Mouse (Mus musculus) liver, postnatal 0 days (tissue): Measurements from ENCODE around the gene 4931409K22Rik.

Experiments used
- CTCF ChIP-seq: sonication (generic); IDR thresholded peaks from 2 replicates; pipeline ENCODE4 v1.5.1; 2016; ENCODE audit warnings: antibody characterized with exemption, low read depth
- EP300 ChIP-seq: IDR thresholded peaks from 2 replicates; pipeline ENCODE4 v1.6.1; 2016; ENCODE audit warnings: antibody characterized with exemption, low read depth, mild to moderate bottlenecking

DNA sequence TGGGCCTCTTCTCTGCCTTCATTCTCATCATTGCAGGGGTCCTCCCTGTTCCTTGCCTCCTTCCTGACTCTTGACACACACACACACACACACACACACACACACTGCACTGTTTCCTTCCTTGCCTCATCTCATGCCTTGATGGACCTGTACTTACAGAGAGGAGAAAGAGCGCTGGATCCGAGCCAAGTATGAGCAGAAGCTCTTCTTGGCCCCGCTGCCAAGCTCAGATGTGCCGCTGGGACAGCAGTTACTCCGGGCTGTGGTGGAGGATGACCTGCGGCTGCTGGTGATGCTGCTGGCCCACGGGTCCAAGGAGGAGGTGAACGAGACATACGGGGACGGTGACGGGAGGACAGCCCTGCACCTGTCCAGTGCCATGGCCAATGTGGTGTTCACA, 55.8 kb downstream of the 4931409K22Rik start:
- no peak for TF ChIP-seq EP300
- TF ChIP-seq CTCF: no peak
